Mouse (Mus musculus): Measurements from ENCODE around the gene Add2.

GRCm38 (mm10) chr6:86047510-86047909 is 19.0 kb downstream of the Add2 start:
- TF ChIP-seq CTCF (IDR thresholded peaks at IDR 0.05; ENCODE audit: control insufficient read depth, insufficient read depth, insufficient read length), result no peak
- no peak for TF ChIP-seq USF1 (IDR thresholded peaks at IDR 0.05; ENCODE audit: low read depth)
- TF ChIP-seq MAX (IDR thresholded peaks at IDR 0.05), result no peak
- no peak for TF ChIP-seq FOSL1 (IDR thresholded peaks at IDR 0.05; ENCODE audit: insufficient read depth, low read length, poor library complexity, severe bottlenecking)
- TF ChIP-seq CEBPB (IDR thresholded peaks at IDR 0.05; ENCODE audit: low read depth), result no peak
